Mouse (Mus musculus): ENCODE measurements around the gene Dnal4.
"Not testable (repeated sequence)": the region's sequence is repeated elsewhere in the genome, so short reads cannot be mapped to it uniquely, and the experiment has no call there.

Gene Dnal4

GRCm38 (mm10) chr15:79777749-79778148 is at the start of gene Dnal4:
TSS of gene Dnal4 (minus strand) at chr15:79777849.
- DNase-seq (ENCODE audit: low read depth, low spot score), result no peak

GRCm38 (mm10) chr15:79827061-79827777 is 49.6 kb upstream of the Dnal4 start:
- DNase-seq (ENCODE audit: low read depth, low spot score), result no peak

- no peak for DNase-seq (ENCODE audit: low read depth, low spot score)
Measured at GRCm38 (mm10) chr15:79826221-79826935, 48.7 kb upstream of the Dnal4 start.

- peak; percentile 50 for DNase-seq (ENCODE audit: low read depth, low spot score)
Measured at GRCm38 (mm10) chr15:79825146-79825825, 47.6 kb upstream of the Dnal4 start.

GRCm38 (mm10) chr15:79823588-79824280 is 46.1 kb upstream of the Dnal4 start:
- DNase-seq (ENCODE audit: low read depth, low spot score), result no peak

- DNase-seq (ENCODE audit: low read depth, low spot score), result no peak
Measured at GRCm38 (mm10) chr15:79822265-79823199, 44.9 kb upstream of the Dnal4 start.

- peak; percentile 28 for DNase-seq (ENCODE audit: low read depth, low spot score)
Measured at GRCm38 (mm10) chr15:79818325-79818724, 40.7 kb upstream of the Dnal4 start.

- no peak for DNase-seq (ENCODE audit: low read depth, low spot score)
Measured at GRCm38 (mm10) chr15:79813666-79814258, 36.1 kb upstream of the Dnal4 start.

- DNase-seq (ENCODE audit: low read depth, low spot score), result not testable (repeated sequence)
Measured at GRCm38 (mm10) chr15:79812840-79813239, 35.2 kb upstream of the Dnal4 start.

- DNase-seq (ENCODE audit: low read depth, low spot score), result no peak
Measured at GRCm38 (mm10) chr15:79810997-79811396, 33.3 kb upstream of the Dnal4 start.

GRCm38 (mm10) chr15:79810061-79810460 is 32.4 kb upstream of the Dnal4 start:
- DNase-seq (ENCODE audit: low read depth, low spot score), result no peak

- no peak for DNase-seq (ENCODE audit: low read depth, low spot score)
Measured at GRCm38 (mm10) chr15:79808658-79809057, 31.0 kb upstream of the Dnal4 start.

- peak; percentile 53 for DNase-seq (ENCODE audit: low read depth, low spot score)
Measured at GRCm38 (mm10) chr15:79808114-79808513, 30.5 kb upstream of the Dnal4 start.

GRCm38 (mm10) chr15:79807050-79807449 is 29.4 kb upstream of the Dnal4 start:
- DNase-seq (ENCODE audit: low read depth, low spot score), result no peak

GRCm38 (mm10) chr15:79805246-79805645 is 27.6 kb upstream of the Dnal4 start:
- no peak for DNase-seq (ENCODE audit: low read depth, low spot score)

GRCm38 (mm10) chr15:79804352-79805071 is 26.9 kb upstream of the Dnal4 start, which contains the start of gene Nptxr:
TSS of gene Nptxr (minus strand) at chr15:79804766.
- DNase-seq (ENCODE audit: low read depth, low spot score), result peak; percentile 29

- DNase-seq (ENCODE audit: low read depth, low spot score), result peak; percentile 43
Measured at GRCm38 (mm10) chr15:79803533-79804351, 26.1 kb upstream of the Dnal4 start.

GRCm38 (mm10) chr15:79802304-79802703 is 24.7 kb upstream of the Dnal4 start:
- DNase-seq (ENCODE audit: low read depth, low spot score), result no peak

- DNase-seq (ENCODE audit: low read depth, low spot score), result no peak
Measured at GRCm38 (mm10) chr15:79801646-79802045, 24.0 kb upstream of the Dnal4 start.
